Mouse (Mus musculus) ES-E14 (cell line): ENCODE data around the gene Tent4a. TPM values are rescaled to one million over a fixed set of nuclear protein-coding genes. Genes with fewer than 3 reads are reported as not detected.

Experiments used
- DNase-seq: peaks from one replicate; pipeline ENCODE4 v3.0.0-alpha.2; 2013; ENCODE audit warnings: low read depth, low spot score
- H3K27ac ChIP-seq: 2 replicates; pipeline ENCODE4 v1.5.1; 2012; ENCODE audit warnings: low read depth, mild to moderate bottlenecking, low read length, moderate library complexity, mixed read lengths; ENCODE audit not compliant: poor library complexity, insufficient read depth, severe bottlenecking
- H3K36me3 ChIP-seq: 2 replicates; pipeline ENCODE4 v1.6.1; 2012; ENCODE audit warnings: mild to moderate bottlenecking, low read length, moderate library complexity, mixed read lengths; ENCODE audit not compliant: control insufficient read depth, poor library complexity, insufficient read depth, severe bottlenecking
- H3K4me1 ChIP-seq, 2 experiments: fragments of 150-350 bp in 1 of 2; sonication (generic) in 1 of 2; 2 replicates each; pipeline ENCODE4 v1.6.1; 2012; ENCODE audit warnings: low read length in 2 of 2, mild to moderate bottlenecking in 1 of 2, mixed read lengths in 1 of 2; ENCODE audit not compliant: control insufficient read depth in 2 of 2, insufficient read depth in 2 of 2, poor library complexity in 1 of 2
- H3K4me3 ChIP-seq, 2 experiments: fragments of 150-350 bp in 1 of 2; sonication (generic) in 1 of 2; 2 replicates each; pipeline ENCODE4 v1.5.1; 2012; ENCODE audit warnings: low read length in 2 of 2, low read depth in 1 of 2, mild to moderate bottlenecking in 1 of 2, mixed read lengths in 1 of 2; ENCODE audit not compliant: insufficient read depth in 1 of 2, poor library complexity in 1 of 2, severe bottlenecking in 1 of 2
- H3K9ac ChIP-seq: 2 replicates; pipeline ENCODE4 v1.6.1; 2012; ENCODE audit warnings: low read depth, mild to moderate bottlenecking, low read length, mixed read lengths; ENCODE audit not compliant: poor library complexity, insufficient read depth, severe bottlenecking
- H3K9me3 ChIP-seq: fragments of 150-350 bp; sonication (generic); 2 replicates; pipeline ENCODE4 v1.6.1; 2012; ENCODE audit warnings: low read depth, mild to moderate bottlenecking, low read length; ENCODE audit not compliant: control insufficient read depth, insufficient read depth
- CHD2 ChIP-seq: IDR thresholded peaks from 2 replicates; pipeline ENCODE4 v1.6.1; 2014; ENCODE audit warnings: mild to moderate bottlenecking, low read depth, low read length, inconsistent platforms
- HCFC1 ChIP-seq: IDR thresholded peaks from 2 replicates; pipeline ENCODE4 v1.6.1; 2012; ENCODE audit warnings: low read length, inconsistent platforms, borderline replicate concordance; ENCODE audit not compliant: insufficient read depth
- MAFK ChIP-seq: IDR thresholded peaks from 2 replicates; pipeline ENCODE4 v1.6.1; 2014; ENCODE audit warnings: mild to moderate bottlenecking, low read depth, low read length, inconsistent platforms; ENCODE audit not compliant: insufficient read depth
- ZC3H11A ChIP-seq: IDR thresholded peaks from 2 replicates; pipeline ENCODE4 v1.6.1; 2012; ENCODE audit warnings: low read depth, mild to moderate bottlenecking, inconsistent platforms, low read length, borderline replicate concordance
- ZNF384 ChIP-seq: IDR thresholded peaks from 2 replicates; pipeline ENCODE4 v1.6.1; 2012; ENCODE audit warnings: low read depth, low read length, inconsistent platforms
- in situ Hi-C, 2 experiments: fragments of 600-800 bp; cut with MboI; formaldehyde crosslinking; loops; one replicate each; pipeline ENCODE4 v1.15.1; 2025; ENCODE audit warnings: low sequenced_read_pairs in 2 of 2, inconsistent platforms in 1 of 2; ENCODE audit not compliant: unreplicated experiment in 2 of 2
- total RNA-seq: library from RNA; depleted of rRNA; stranded (reverse); fragments of 300-350 nt; gene quantifications from 2 replicates; pipeline ENCODE4 v1.2.3, GENCODE M21; 2012; rRNA removed

Tent4a gene
- total RNA-seq, result 20.0 and 22.3 TPM in 2 replicates

DNA sequence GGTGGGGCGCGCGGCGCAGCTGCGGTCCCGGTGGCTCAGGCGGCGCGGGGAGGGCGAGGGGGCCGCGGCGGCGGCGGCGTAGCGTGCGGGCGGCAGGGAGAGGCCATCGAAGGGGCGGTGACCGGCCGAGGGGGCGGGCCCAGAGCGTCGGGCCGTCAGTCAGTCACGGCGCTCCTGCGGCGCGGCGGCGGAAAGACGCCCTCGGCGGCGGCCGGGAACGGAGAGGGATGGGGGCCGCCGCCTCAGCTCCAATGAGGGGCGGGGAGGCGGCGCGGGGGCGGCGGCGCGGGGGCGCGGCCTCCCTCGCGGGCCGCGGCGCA, at the start of gene Tent4a:
TSS of gene Tent4a (minus strand) at position 284 of the 320 bp plus-strand sequence.
- Histone ChIP-seq H3K9me3 (no peaks in the 10 kb centered on the region), H3K36me3 (peaks cover 5% of the 10 kb centered on the region; the same call in 1 of the 2 replicates), H3K4me1 (peaks cover 3 to 21% of the 10 kb centered on the region in 2 experiments; a peak in 2 of 4 replicates), H3K27ac (peak within 1 kb of the TSS; percentile 91), H3K4me3 (peak within 1 kb of the TSS; percentile 76 to 90), H3K9ac (peak within 1 kb of the TSS; percentile 97)
- in situ Hi-C loops, result no loop called here
- no peak for TF ChIP-seq HCFC1
- no peak for TF ChIP-seq CHD2
- TF ChIP-seq MAFK, result no peak
- no peak for TF ChIP-seq ZC3H11A
- no peak for TF ChIP-seq ZNF384
- no peak for DNase-seq

DNA sequence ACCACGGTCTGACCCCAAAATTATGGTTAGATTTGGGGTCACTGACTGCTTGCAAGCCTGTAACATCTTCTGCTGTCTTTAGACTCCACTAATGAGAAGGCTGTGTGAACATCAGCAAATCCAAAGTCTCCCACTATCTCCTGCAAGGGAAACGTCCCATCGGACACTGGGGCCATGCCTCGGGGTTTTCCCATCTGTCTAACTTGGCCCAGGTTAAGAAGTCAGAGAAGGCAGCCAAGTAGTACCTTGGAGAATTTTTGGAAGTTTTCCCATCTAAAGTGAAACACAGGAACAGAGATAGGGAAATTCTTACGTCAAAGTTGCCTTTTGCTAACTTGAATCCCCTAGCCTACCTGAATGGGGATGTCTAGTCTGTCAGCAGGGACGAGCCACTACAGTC, 49.2 kb upstream of the Tent4a start:
- no peaks in the 10 kb centered on the region for H3K36me3 ChIP-seq
- no peak overlapping the region for H3K4me3 ChIP-seq
- peaks cover 3 to 15% of the 10 kb centered on the region in 2 experiments; a peak in 2 of 4 replicates for H3K4me1 ChIP-seq
- no peak for TF ChIP-seq CHD2
- TF ChIP-seq MAFK, result no peak
- no peak for TF ChIP-seq ZNF384
- TF ChIP-seq HCFC1, result no peak
- no peak for TF ChIP-seq ZC3H11A
- in situ Hi-C loops, result no loop called here
- H3K9me3 ChIP-seq, result no peaks in the 10 kb centered on the region
- no peak for DNase-seq
- H3K27ac ChIP-seq, result no peak overlapping the region
- no peak overlapping the region for H3K9ac ChIP-seq

DNA sequence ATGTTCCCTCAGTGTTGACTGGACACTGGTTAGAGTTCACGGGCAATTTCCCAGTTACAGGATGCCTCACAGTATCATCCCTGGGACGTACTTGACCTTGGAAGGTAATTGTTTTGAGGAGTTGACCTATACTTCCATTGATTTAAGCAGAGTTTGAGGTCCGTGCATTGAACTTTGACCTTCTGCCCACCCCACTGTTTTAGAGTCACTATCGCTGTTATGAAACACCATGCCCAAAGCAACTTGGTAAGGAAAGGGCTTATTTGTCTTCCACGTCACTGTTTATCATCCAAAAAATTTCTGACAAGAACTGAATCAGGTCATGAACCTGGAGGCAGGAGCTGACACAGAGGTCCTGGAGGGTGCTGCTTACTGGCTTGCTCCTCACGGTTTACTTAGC, 48.0 kb upstream of the Tent4a start:
- H3K4me1 ChIP-seq, result peaks cover 3 to 15% of the 10 kb centered on the region in 2 experiments; a peak in 2 of 4 replicates
- H3K4me3 ChIP-seq, result no peak overlapping the region
- H3K36me3 ChIP-seq, result no peaks in the 10 kb centered on the region
- in situ Hi-C loops, result no loop called here
- no peak for DNase-seq
- TF ChIP-seq CHD2, result no peak
- H3K9me3 ChIP-seq, result no peaks in the 10 kb centered on the region
- H3K27ac ChIP-seq, result no peak overlapping the region
- H3K9ac ChIP-seq, result no peak overlapping the region

DNA sequence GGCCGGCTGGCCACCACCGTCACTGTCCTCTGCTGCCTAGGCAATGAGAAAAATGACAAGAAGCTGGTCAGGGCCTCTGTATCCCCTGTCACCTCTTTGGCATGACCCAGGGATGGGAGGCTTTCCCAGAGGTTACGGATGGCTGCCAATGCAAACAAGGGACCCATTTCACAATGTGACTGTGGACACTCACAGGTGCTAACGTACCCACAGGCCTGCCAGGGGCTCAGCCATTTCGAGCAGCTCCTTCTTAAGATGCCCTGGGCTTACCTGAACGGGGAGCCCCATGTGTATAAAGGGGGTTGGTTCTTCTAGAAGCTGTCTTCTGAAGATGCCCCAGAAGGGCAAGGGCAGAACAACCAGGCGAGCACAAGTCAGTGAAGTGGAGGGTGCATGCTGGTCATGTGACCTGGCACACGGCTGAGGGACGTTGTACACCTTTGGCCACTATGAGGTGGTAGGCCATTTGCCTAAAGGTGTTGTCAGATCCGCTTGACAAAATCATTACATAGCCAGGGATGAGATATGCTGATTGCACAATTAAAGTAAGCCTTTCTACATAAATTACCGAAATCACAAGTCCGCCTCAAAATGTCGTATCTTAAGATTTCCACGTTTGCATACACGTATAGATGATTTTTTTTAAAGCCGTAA, 42.9 kb upstream of the Tent4a start:
- H3K9me3 ChIP-seq, result no peaks in the 10 kb centered on the region
- in situ Hi-C loops, result no loop called here
- H3K9ac ChIP-seq, result no peak overlapping the region
- no peak overlapping the region for H3K4me3 ChIP-seq
- no peak for TF ChIP-seq MAFK
- no peak for TF ChIP-seq CHD2
- no peak for TF ChIP-seq HCFC1
- TF ChIP-seq ZC3H11A, result no peak
- no peak for TF ChIP-seq ZNF384
- no peak for DNase-seq
- peaks cover 0 to 4% of the 10 kb centered on the region in 2 experiments; a peak in 1 of 4 replicates for H3K4me1 ChIP-seq
- no peak overlapping the region; the same call in 1 of the 2 replicates for H3K27ac ChIP-seq
- H3K36me3 ChIP-seq, result no peaks in the 10 kb centered on the region

DNA sequence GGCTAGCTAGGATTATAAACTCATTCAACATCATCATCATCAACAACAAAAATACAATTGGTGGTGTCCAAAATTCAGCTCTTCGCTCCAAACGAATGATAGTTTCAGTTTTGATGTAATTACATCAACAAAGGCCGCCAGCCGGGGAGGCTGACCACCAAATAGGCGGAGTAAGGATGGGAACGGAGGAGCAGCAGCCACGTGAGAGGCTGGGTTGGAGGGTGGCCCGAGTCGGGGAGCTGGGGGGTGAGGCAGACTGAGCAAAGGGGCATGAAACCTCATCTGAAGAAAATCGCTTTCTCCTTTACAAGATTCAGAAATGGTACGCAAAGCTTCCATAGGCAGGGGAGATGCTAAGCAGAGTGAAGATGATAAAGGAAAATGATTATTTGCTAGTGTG, 42.3 kb upstream of the Tent4a start:
- in situ Hi-C loops, result no loop called here
- H3K4me3 ChIP-seq, result no peak overlapping the region
- no peak overlapping the region for H3K27ac ChIP-seq
- H3K9ac ChIP-seq, result no peak overlapping the region
- no peaks in the 10 kb centered on the region for H3K36me3 ChIP-seq
- no peaks in the 10 kb centered on the region for H3K9me3 ChIP-seq
- H3K4me1 ChIP-seq, result peaks cover 0 to 4% of the 10 kb centered on the region in 2 experiments; a peak in 1 of 4 replicates
- no peak for DNase-seq
- TF ChIP-seq ZC3H11A, result no peak
- TF ChIP-seq ZNF384, result no peak
- no peak for TF ChIP-seq CHD2
- TF ChIP-seq MAFK, result no peak
- no peak for TF ChIP-seq HCFC1
